Mouse (Mus musculus): ENCODE measurements around the gene Snx17.
A peak's percentile ranks its signal among the peaks of the same experiment; 100 is the strongest.

The Snx17 gene

DNA sequence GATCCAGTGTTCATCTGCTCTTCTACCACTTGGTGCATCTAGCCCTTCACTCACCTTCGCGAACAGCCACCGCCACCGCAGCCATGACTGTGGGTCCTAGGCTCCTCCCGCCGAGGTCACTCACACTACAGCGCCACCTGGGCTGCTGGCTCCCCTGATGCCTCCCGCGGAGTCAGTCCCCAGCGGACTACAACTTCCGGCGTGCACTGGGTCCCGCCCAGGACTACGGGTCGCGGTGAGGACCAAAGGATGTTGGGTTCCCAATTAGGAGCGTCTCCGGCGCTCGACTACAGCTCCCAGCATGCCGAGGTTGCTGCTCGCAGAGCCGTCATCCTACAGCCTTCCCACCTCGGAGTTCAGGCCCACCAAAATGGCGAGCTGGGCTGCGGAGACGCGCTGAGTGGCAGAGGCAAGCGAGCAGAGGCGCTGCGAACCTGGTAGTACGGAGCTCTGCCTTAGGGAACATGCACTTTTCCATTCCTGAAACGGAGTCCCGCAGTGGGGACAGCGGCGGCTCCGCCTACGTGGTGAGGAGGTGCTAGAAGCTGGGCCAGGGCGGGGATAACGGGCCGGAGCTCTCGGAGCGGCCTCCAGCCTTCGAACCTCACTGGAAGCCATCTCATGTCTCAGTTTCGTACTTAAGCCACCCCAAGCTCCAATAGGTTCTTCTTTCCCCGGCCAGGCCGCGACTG, at the start of gene Snx17, which contains the start of gene Eif2b4:
TSS of gene Snx17 (plus strand) at position 289 of the 692 bp plus-strand sequence.
TSS of gene Eif2b4 (minus strand) at position 492 of the 692 bp plus-strand sequence.
- peak; percentile 99 to 100 for DNase-seq

DNA sequence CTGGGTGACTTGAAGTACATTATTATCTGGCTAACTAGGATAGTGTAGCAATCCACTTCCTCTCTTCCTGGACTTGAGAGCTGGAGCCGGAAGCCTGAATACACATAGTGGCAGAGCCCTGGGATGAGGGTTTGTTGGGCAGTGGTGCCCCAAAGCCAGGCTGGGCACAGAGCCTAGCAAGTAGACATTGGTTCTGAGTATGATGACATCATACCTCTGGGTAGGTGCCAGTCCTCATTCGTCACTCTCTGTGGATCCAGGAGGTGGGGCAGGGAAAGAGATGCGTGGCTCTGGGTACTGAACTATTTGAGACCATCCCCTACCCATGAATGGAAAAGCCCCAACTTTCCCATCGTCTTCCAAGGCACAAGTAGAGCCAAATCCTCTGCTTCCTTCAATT, 43.2 kb upstream of the Snx17 start:
- DNase-seq, result no peak

DNA sequence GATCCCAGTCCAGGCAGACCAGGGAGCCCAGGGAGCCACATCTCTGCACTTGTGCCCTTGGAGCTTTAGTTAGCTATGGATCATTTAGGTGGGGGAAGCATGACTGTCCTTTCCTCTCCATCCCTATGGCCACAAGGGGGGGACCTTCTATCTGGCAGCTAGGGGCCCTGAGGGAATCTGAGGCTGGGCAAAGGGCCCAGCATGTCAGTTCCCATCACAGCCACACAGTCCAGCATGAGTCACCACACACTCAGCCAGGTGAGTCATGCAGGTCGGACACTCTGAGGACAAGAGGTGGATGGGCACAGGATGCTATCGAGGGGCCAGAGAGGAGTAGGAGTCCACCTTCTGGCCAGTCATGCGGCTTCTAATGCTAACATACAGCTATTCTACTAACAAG, 41.3 kb upstream of the Snx17 start:
- DNase-seq, result no peak

DNA sequence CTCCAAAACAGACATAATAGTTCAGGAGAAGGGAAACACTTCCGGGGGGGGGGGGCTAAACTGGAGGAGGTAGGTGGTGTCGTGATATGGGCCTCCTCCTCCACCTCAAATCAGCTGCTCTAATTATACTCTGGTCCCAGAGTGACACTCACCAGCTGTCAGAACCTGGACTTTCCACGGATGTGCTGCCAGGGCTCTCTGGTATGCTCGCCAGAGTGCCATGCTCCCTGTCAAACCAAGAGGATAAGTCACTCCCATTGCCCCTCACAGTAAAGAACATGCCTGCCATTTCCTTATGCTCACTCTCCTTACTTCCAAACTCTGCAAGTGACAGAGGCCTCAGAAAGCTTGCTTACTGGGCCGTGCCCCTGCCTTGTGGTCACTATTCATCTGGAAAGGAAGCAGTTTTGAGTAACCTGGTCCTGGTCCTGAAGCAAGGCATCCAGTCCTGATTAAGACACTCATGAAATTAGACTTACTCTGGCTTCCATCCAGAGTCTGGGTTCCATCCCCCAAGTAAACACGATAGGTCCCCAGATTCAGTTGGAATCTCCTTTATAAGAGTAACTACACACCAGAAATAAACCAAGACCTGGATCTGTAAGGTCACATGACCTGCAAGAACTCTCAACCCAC, 39.4 kb upstream of the Snx17 start:
- no peak for DNase-seq

DNA sequence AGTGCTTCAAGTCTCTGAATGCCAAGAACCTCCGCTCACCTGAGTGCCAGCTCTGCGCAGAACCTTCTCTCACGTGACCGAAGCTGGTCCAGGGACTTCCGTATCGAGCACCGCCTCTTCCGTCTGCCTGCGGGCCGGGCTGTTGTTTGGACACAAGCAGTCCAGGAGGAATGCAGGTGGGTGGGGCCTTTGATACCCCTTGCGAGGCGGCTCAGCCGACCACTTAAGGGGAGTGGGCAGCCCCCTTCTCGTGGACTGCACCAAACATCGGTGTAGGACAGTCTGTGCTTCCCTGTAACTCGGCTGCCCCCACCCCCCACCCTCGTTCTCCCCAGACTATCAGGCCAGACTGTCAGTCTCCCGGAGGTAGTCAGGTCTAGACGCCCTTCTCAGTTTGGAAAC, 38.9 kb upstream of the Snx17 start, which contains the start of gene Mpv17:
TSS of gene Mpv17 (minus strand) at position 100 of the 402 bp plus-strand sequence.
- DNase-seq, result peak; percentile 71 to 75

DNA sequence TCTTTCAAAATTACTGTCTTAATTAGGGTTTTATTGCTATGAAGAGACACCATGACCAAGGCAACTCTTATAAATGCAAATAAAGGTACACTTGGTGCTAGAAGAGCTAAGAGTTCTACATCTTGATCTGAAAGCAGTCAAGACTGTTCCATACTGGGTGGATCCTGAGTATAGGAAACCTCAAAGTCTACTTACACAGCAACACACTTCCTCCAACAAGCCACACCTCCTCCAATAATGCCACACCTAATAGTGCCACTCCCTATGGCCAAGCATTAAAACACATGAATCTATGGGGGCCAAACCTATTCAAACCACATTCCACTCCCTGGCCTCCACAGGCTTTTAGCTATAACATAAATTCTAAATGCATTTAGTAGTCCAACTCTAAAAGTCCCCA, 30.6 kb upstream of the Snx17 start:
- no peak for DNase-seq

DNA sequence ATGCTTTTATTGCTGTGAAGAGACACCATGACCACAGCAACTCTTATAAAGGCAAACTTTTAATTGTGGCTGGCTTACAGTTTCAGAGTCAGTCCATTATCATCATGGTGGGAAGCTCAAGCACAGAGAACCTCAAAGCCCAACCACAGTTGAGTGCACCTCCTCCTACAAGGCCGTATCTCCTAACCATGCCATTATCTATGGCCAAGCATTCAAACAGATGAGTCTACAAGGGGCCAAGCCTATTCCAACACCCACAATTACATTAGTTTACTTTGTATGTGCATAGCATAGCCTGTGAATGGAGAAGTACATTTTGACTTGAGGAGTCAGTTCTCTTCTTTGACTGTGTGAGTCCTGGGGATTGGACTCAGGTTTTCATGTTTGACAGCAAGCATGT, 28.1 kb upstream of the Snx17 start:
- no peak for DNase-seq

DNA sequence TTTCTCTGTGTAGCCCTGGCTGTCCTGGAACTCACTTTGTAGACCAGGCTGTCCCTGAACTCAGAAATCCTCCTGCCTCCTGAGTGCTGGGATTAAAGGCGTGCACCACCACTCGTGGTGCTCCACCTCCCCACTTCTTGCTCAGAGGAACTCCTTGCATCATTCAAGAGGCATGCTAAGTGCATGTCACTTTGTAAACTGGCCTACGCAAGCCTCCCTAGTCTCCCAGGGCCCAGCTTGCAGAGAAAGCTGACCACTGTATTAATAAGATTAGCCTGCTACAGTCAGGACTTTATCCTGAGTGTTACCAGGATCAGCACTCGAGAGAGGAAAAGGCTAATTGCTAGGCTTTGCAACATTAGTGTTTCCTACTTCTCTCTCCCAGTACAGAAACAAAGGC, 24.4 kb upstream of the Snx17 start:
- DNase-seq, result no peak

DNA sequence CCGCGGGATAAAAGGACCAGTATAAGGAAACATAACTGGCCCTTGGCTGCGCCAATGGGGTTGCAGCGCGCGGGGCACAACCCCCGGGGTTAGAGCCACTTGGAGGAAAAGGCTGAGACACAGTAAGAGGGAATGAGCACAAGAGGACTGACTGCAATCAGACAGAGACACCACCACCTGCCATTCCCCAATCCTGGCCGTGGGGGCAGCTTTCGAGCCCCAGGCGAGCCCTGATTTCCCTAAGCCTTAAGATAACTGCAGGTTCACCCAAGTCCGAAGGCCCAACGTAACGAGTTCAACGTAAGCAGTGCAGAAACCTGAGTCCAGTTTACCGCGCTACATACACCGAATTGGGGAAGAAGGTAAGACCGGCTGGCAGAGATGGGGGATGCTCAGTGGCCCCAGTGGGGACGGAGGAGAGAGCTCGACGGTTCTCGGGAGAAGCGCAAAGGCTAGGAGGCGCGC, 13.7 kb upstream of the Snx17 start:
- DNase-seq, result no peak

DNA sequence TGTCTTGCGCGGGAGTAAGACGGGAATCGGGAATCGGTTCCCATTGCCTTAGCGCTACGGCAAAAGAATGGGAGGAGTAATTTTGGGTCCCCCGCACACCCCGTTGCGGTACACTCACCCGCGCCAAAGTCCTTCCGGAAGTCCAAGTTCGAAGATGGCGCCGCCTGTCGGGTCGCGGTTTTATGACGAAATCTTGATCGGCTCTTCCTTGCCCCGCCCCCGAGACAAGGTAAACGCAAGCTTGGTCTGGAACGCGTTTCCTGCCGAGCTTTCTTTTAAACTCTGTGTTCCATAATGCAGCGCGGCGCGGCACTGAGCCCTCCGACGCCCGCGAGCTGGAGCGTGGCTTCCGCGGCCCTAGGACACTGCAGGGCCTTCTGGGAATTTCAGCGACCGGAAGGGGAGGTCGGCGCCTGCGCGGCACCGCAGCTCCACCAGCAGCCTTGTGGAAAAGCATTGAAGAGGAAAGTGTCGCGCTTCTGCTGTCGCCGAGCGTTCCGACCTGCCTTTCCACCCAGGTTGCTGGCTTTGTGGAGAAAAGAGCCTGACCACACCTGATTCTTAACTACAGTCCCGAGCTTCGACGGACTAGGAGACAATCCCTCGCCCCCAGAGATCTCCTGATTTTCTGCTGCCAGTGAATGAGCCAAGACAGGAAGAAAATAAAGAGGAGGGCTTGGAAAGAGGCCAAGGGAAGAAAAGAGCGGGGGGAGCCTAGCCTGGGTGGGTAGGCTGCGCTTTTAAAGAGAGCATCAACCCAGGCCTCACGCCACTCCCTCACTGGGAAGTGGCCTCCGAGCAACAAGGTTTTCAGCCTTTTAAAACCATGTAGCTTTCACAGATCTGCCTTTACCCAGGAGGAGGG, 13.0 kb upstream of the Snx17 start, which contains the start of the genes Gm29609 and Gtf3c2:
TSS of gene Gm29609 (minus strand) at position 146 of the 865 bp plus-strand sequence.
TSS of gene Gtf3c2 (minus strand) at position 379 of the 865 bp plus-strand sequence.
- DNase-seq, result peak; percentile 96

DNA sequence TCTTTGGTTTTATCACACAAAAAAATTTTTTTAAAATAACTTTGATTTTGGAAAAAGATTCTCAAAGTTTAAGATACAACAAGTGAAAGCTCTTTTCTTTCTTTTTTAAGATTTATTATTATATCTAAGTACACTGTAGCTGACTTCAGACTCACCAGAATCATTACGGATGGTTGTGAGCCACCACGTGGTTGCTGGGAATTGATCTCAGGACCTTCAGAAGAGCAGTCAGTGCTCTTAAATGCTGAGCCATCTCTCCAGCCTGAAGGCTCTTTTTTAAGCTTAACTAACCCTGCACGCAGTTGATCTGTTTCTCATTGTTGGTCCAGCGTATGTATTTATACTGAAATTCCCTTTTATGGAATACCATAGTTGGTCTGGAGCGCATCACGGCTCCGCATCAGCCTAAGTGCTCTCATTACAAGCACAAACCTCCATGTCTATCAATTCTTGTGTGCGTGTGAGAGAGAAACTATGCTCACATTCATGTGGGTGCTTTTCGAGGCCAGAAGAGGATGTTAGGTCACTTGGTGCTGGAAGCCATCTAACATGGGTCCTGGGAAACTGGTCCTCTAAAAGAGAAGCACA, 11.8 kb upstream of the Snx17 start:
- no peak for DNase-seq

DNA sequence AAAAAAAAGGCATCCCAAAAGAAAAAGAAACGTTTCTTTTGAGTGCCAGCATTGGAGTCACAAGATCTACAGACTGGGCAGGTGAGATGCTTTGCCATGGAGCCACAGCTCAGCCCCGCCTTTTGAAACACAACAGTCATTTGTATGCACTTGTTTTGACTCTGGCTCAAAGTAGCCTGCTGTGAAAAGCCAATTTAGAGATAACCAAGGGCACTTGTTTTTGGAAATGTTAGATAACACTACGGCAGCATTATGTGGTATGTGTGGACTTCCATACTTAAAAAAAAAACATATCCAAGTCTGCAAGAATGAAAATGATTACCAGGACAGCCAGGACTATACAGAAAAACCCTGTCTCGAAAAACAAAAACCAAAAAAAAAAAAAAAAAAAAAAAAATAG, 9.3 kb upstream of the Snx17 start:
- DNase-seq, result no peak

DNA sequence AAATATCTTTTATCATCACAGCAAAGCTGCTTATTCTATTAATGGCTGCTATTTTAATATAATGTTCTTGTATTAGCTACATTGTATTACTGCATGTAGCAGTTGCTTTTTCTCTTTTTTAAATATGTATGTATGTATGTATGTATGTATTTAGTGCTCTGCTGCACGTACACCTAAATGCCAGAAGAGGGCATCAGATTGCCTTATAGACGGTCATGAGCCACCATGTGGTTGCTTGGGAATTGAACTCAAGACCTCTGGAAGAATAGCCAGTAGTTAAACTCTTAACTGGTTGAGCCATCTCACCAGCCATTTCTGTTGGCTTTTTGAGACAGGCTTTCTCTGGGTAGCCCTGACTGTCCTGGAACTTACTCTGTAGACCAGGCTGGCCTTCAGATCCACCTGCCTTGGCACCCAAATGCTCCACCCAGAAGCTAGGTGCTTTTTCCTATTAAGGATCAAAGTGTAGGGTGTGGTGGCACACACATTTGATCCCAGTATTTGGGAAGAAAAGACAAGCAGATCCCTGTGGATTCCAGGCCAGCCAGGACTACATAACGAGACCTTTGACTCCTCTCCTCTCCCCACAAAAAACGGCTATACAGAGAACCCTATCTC, 4.7 kb upstream of the Snx17 start:
- DNase-seq, result peak; percentile 28 to 36

DNA sequence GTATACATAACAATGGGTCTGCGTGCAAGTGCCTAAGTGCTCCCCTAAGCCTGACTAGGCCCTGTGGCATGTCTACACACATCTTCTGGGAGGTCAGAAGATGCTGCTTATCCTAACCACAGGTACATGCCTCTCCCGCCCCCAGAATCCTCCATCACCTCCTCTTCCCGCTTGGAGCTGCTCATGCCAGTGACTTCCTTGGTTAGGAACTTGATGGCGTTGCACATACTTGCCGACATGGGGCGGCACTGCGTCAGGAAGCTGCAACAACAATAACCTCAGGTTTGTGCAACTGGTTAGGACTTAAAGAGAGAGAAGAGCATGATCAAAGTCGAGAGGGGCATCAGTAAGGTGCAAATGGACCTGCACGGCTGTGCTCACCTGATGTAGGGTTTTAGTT, 2.8 kb upstream of the Snx17 start:
- DNase-seq, result no peak

DNA sequence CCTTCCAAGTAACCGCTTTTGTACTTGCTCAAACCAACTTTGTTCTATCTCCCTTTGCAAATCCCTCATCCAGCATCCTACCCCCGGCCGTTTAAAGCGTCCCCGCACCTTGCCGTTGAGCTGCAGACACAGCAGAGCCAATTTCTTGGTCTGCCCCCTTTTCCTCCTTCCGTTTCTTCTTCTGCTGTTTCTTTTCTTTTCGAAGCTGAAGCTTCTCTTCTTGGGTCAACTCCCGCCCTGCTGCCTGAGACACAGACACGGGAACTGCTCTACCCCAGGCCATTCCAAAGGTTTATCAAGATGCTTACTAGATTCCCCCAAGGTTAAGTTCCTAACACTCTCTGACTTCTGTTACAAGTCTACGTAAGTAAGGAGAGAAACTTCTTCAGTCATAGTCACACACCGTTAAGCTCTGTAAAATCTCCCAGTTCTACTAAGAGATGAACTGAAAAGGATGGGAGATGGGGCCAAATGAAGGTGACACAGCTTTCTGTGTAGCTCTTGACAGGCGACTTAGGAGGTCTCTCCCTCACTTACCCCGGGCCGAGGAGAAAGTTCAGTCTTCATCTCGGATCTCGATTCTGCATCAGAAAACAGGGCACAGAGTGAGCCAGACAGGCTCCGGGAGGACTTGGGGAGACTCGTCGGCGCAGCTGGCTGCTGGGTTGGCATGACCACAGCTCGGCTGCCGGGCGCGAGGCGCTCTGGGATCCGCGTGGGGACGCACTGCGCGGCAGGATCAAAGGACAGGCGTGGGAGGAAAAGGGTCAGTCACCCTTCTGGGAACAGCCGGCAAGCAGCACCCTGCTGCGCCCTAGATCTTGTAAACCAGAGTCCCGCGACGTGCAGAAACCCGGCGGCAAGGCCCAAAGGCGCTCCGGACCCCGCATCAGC, 735 bp upstream of the Snx17 start:
- DNase-seq, result no peak

DNA sequence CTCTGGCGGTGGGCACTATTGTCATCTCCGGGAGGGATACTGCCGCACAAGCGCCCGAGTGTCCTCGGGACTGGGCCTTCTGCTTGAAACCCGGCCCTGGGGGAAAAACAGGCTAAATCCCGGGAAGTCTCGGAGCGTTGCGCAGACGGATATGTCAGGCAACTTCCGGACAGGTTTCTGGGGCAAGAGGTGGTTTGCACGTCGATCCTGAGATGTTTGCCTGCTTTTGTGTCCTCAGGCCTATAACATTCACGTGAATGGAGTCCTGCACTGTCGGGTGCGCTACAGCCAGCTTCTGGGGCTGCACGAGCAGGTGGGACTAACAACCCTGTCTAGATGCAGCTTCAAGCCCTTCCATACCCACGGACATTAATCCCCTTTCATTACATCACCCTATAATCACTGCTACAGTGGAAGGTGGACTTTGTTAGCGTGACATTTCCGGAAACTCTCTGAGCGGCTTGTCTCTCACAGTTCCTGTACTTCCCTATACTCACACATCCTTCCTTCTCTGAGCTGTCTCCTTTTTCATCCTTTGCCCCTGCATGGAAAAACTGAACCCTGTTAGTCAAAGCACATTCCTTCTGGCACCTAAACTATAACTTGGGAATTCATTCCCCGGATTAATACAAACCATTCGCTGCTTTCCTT, 729 bp downstream of the Snx17 start:
- peak in 1 of 2 experiments; percentile 22 for DNase-seq

DNA sequence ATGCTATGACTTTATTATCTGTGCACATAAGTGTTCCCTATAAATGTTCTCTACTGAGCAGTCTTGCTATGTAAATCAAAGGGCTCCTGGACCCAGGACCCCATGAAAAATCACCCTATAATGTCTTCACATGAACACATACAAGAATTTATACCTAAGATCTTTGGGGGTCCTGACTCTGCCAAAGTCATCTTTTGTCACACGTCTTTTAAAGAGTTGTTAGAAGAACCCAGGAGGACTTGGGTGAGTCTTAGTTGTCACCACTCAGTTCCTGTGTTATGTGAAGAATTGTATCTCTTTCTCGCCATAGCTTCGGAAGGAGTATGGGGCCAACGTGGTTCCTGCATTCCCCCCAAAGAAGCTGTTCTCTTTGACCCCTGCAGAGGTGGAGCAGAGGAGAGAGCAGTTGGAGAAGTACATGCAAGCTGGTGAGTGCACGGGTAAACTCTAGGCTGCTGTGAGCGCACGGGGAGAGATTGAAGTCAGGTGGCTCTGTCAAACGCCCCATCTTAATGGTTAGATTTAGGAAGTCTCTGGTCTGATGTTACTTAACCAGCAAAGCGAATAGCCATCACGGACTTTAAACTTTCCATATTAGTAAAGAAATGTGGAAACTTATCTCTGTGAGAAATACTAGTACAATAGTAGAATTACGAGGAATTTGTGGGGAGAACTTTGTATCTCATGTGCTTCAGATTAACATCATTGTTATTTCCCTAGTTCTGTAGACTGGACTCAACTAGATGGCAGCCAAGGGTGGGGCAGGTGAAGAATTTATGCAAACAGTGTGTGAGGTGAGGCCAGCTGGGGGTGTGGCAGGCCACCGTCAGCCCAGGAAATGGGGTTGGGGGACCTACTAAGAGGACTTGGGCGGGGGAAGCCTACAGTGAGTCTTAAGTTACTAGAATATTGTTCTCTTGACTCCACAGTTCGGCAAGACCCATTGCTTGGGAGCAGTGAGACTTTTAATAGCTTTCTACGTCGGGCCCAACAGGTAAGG, 1.8 kb downstream of the Snx17 start:
- no peak for DNase-seq

DNA sequence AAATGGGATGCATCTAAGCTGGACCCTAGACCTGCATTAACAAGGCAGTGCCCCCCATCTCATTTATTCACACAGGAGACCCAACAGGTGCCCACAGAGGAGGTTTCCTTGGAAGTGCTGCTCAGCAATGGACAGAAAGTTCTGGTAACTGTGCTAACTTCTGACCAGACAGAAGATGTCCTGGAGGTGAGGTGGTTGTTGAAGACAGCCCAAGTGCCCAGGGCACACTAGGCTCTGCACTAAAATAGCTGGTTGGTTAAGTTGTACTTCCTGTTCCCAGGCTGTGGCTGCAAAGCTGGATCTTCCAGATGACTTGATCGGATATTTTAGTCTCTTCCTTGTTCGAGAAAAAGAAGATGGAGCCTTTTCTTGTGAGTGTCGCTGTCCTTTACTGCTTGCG, 2.6 kb downstream of the Snx17 start:
- DNase-seq, result no peak

DNA sequence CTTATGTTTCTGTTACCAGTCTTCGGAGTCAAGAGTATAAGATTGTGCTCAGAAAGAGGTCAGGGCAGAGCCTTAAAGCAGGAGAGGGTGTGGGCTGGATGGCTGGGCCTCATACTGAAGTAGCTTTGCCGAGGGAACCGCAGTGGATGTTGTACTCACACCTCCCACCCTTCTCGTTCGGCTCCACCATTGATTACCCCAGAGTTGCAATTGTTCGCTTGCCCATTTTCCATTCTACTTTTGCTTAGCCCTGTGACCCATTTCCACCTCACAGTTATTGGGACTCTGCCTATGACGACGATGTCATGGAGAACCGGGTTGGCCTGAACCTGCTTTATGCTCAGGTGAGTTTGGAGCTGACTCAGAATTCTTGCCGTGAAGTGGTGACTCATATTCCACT, 3.2 kb downstream of the Snx17 start:
- no peak for DNase-seq

Data from B cell, adult 2 months (primary cell).